Mouse (Mus musculus) spleen, adult 2 months (tissue): ENCODE data around the gene Il20rb. TPM values are rescaled to one million over a fixed set of nuclear protein-coding genes. Genes with fewer than 3 reads are reported as not detected.

ENCODE experiments used
- DNase-seq, 2 experiments: peaks; one replicate each; pipeline versions ENCODE4 v3.0.0 to v3.0.0-alpha.2; 2012 to 2021; ENCODE audit warnings: low spot score in 2 of 2, low read depth in 1 of 2
- H3K27ac ChIP-seq: fragments of 200-500 bp; 2 replicates; pipeline ENCODE4 v1.5.1; 2012; ENCODE audit warnings: low read length, inconsistent platforms; ENCODE audit not compliant: insufficient read depth
- H3K27me3 ChIP-seq: fragments of 200-500 bp; 2 replicates; pipeline ENCODE4 v1.6.1; 2012; ENCODE audit warnings: mild to moderate bottlenecking, moderate library complexity, low read length, inconsistent platforms; ENCODE audit not compliant: control insufficient read depth, insufficient read depth
- H3K36me3 ChIP-seq: fragments of 200-500 bp; 2 replicates; pipeline ENCODE4 v1.6.1; 2012; ENCODE audit warnings: mild to moderate bottlenecking, low read length, inconsistent platforms; ENCODE audit not compliant: control insufficient read depth, insufficient read depth
- H3K4me1 ChIP-seq: fragments of 200-500 bp; 2 replicates; pipeline ENCODE4 v1.6.1; 2011; ENCODE audit warnings: inconsistent platforms; ENCODE audit not compliant: control insufficient read depth, insufficient read depth, insufficient read length
- H3K4me3 ChIP-seq: fragments of 200-500 bp; 2 replicates; pipeline ENCODE4 v1.5.1; 2011; ENCODE audit warnings: mild to moderate bottlenecking, inconsistent platforms; ENCODE audit not compliant: insufficient read depth, insufficient read length; ENCODE audit errors: extremely low read depth
- CTCF ChIP-seq: fragments of 200-500 bp; IDR thresholded peaks from 2 replicates; pipeline ENCODE4 v1.5.1; 2011; ENCODE audit warnings: mild to moderate bottlenecking, inconsistent platforms; ENCODE audit not compliant: insufficient read depth, insufficient read length, insufficient replicate concordance; ENCODE audit errors: extremely low read depth
- POLR2A ChIP-seq: fragments of 200-500 bp; IDR thresholded peaks from 2 replicates; pipeline ENCODE4 v1.6.1; 2011; ENCODE audit warnings: low read depth, low read length, inconsistent platforms
- WGBS: fragments of 180-500 bp; shearing (Covaris S2); methylation state at CpG from one replicate; pipeline ENCODE4 v1.1.7; 2018; 5-methylcytosine and 5-hydroxymethylcytosine counted together
- polyA plus RNA-seq: library from polyadenylated mRNA; depleted of rRNA; stranded (reverse); fragments of >200 nt; gene quantifications from 2 replicates; pipeline ENCODE4 v1.2.3, GENCODE M21; 2012

The Il20rb gene
- polyA plus RNA-seq, 1 experiment, result 0.68 TPM

DNA sequence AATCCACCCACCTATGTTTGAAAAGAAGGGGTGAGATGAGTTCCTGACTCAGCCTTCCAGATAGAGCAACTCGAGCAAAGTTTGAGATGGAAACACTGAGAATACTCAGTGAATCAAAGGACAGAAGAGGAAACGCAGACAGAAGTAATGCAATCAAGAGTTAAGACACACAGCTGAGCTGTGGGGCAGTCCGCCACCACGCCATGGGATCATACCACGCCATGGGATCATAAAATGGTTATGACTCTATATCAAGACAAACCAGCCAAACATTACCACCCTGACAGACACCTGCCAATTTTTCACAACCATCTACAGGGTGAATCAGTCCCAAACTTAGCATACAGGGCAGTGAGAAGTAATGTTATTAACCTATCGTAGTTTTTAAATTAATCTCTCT, 2.4 kb upstream of the Il20rb start:
- H3K36me3 ChIP-seq, result 0 out of 2 replicates have a peak, but pooled peaks cover 2% of the 10 kb centered on the region
- no peak for TF ChIP-seq POLR2A
- TF ChIP-seq CTCF, result no peak
- 85% methylated on average over 6 of the region's 6 CpGs for WGBS

DNA sequence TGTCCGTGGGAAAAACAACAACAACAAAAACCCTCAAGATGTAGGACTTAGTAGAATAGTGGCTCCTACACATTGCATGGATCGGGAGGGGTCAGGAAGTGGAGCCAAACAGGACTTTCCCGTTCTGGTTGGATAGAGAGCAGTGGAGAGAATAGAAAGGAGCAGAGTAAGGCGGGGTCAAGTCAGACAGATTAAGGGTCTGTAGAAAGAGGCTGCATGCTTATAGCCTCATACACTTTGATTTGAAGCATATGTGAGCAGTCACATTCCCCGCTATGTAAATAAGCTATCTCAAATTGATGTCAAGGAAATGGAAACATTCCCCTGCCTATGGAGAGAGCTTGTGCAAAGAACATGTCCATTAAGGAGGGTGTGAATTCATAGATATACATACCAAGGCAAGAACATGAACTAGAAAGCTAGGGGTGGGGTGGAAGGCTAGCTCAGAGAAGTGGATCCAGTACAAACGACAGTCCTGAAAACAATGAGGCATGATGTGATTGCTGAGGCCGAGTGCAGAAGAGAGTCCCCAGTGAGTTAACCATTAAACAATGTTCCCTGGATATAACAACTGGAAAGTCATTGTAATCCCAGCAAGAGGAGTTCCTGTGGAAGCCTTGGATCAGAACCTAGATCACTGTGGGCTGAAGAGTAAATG, 1.6 kb upstream of the Il20rb start:
- WGBS, result 89% methylated on average over 7 of the region's 7 CpGs
- TF ChIP-seq CTCF (no peak), POLR2A (no peak)
- H3K4me3 ChIP-seq, result no peak overlapping the region
- 0 out of 2 replicates have a peak, but pooled peaks cover 2% of the 10 kb centered on the region for H3K36me3 ChIP-seq
- no peaks in the 10 kb centered on the region for H3K27me3 ChIP-seq
- H3K4me1 ChIP-seq, result no peaks in the 10 kb centered on the region
- no peak overlapping the region for H3K27ac ChIP-seq
- no peak for DNase-seq

More for the DNA sequence above, 2.4 kb upstream of the Il20rb start:
- Histone ChIP-seq H3K27me3 (no peaks in the 10 kb centered on the region), H3K4me3 (no peak overlapping the region), H3K4me1 (no peaks in the 10 kb centered on the region), H3K27ac (no peak overlapping the region)
- DNase-seq, result no peak

DNA sequence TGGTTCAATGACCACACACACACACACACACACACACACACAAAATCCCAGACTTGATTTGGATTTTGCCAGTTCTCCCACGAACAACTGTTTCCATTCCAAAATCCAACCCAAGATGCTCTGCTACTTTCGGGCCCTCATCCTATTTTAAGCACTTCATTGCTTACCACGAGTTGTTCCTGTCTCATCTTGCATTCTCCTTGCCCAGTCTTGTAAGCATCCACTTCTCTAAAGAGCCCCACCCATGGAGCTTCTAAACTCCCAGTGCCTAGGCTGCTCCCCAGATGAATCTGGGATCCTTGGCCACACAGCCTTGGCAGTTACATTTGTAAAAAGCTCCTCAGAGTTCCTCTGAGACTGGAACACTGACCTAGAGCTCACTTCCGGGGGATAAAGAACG, 3.3 kb downstream of the Il20rb start:
- no peaks in the 10 kb centered on the region for H3K27me3 ChIP-seq
- H3K4me1 ChIP-seq, result no peaks in the 10 kb centered on the region
- H3K27ac ChIP-seq, result no peak overlapping the region
- no peak overlapping the region for H3K4me3 ChIP-seq
- H3K36me3 ChIP-seq, result 0 out of 2 replicates have a peak, but pooled peaks cover 2% of the 10 kb centered on the region
- WGBS, result 82% methylated on average over 5 of the region's 5 CpGs
- TF ChIP-seq CTCF (no peak), POLR2A (no peak)
- DNase-seq, result no peak

DNA sequence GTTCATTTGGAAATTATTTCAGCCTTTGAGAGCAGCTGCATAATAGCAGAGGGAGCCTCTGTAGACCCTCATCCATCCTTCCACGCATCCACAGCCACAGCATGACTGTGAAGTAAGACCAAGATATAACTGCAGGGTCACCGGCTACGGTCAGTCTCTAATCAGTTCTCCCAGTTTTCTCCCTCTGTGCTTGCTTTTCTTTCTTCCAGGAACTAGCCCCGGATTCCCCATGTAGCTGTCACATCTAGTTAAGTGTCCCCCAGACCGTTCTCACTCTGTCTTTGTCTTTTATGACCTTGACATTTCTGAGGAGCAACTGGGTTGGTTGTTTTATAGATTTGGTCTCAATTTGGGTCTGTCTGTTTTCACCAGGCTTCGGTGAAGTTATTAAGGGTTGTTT, 5.0 kb downstream of the Il20rb start:
- WGBS, result 84% methylated on average over 6 of the region's 6 CpGs
- Histone ChIP-seq H3K4me1 (no peaks in the 10 kb centered on the region), H3K36me3 (0 out of 2 replicates have a peak, but pooled peaks cover under 1% of the 10 kb centered on the region), H3K27ac (no peak overlapping the region), H3K4me3 (no peak overlapping the region), H3K27me3 (no peaks in the 10 kb centered on the region)
- DNase-seq, result no peak
- no peak for TF ChIP-seq CTCF
- TF ChIP-seq POLR2A, result no peak

DNA sequence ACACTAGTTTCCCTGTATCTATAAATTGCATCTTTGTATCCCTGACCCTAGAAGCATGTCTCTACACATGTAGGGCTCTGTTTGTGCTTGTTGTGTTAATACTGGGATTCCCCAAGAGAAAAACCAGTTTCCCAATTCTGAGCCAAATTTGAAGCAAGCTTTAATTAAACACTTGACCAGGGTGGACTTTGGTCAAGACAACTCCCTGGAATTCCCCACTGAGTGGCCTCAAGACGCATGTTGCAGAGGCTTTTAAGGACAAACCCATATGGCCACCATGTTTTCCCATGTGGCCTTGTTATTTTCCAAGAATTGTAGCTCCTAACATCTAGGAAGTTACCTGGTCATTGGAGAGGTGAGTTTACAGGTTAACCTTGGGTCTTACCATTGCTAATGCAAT, 12.5 kb downstream of the Il20rb start:
- TF ChIP-seq CTCF (no peak), POLR2A (no peak)
- 73% methylated on average over 1 of the region's 1 CpGs for WGBS
- H3K27ac ChIP-seq, result no peak overlapping the region
- no peak for DNase-seq
- H3K4me1 ChIP-seq, result no peaks in the 10 kb centered on the region
- no peaks in the 10 kb centered on the region for H3K27me3 ChIP-seq
- H3K36me3 ChIP-seq, result no peaks in the 10 kb centered on the region
- no peak overlapping the region for H3K4me3 ChIP-seq

DNA sequence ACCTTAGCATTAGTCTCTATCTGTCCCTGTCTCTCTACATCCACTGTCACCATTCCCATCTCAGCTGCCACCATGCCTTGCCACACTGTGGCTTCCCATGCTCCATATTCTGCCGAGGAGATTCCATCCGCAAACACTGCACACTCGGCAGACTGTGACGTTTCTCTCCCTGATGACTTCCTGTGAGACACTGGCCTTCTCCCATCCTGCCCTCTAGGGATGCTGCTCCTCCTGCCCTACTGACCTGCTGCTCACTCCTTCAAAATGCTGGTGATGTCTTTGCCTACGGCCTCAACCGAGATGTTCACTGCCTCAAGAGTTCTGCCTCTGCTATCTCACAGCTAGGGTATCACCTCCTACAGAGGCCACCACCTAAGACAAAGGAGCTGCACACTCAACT, 13.2 kb downstream of the Il20rb start:
- Histone ChIP-seq H3K27me3 (no peaks in the 10 kb centered on the region), H3K36me3 (no peaks in the 10 kb centered on the region), H3K27ac (no peak overlapping the region), H3K4me3 (no peak overlapping the region), H3K4me1 (no peaks in the 10 kb centered on the region)
- WGBS, result 78% methylated on average over 6 of the region's 6 CpGs
- DNase-seq, result no peak
- no peak for TF ChIP-seq POLR2A
- no peak for TF ChIP-seq CTCF

DNA sequence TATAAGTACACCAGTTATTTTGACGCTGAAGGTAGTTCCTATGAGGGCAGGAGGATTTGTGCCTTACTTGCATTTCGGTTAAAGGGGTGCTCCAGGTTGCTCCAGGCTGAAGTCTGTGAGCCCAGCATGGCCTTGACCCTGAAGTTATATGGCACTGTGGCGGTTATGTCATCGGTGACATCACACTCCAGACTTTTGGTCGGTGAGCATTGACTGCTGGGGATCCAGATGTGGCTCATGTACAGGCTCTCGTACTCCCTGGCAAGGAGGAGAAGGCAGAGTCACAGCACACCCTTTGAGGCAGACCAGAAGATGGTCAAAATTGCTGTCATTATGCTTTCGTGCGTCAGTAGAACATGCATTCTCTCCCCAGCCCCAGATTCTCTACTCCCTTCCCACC, 13.7 kb downstream of the Il20rb start:
- H3K27ac ChIP-seq, result no peak overlapping the region
- no peak for DNase-seq
- no peaks in the 10 kb centered on the region for H3K27me3 ChIP-seq
- no peak overlapping the region for H3K4me3 ChIP-seq
- TF ChIP-seq CTCF, result no peak
- TF ChIP-seq POLR2A, result no peak
- WGBS, result 94% methylated on average over 8 of the region's 8 CpGs
- no peaks in the 10 kb centered on the region for H3K36me3 ChIP-seq
- H3K4me1 ChIP-seq, result no peaks in the 10 kb centered on the region
